Mouse (Mus musculus) spleen, adult 2 months (tissue): ENCODE results near the gene Podn. TPM values are rescaled to one million over a fixed set of nuclear protein-coding genes. Genes with fewer than 3 reads are reported as not detected.
"Not testable (repeated sequence)": the region's sequence is repeated elsewhere in the genome, so short reads cannot be mapped to it uniquely, and the experiment has no call there.

Experiments
- DNase-seq, 2 experiments: peaks; one replicate each; pipeline versions ENCODE4 v3.0.0 to v3.0.0-alpha.2; 2012 to 2021; ENCODE audit warnings: low spot score in 2 of 2, low read depth in 1 of 2
- H3K27ac ChIP-seq: fragments of 200-500 bp; 2 replicates; pipeline ENCODE4 v1.5.1; 2012; ENCODE audit warnings: low read length, inconsistent platforms; ENCODE audit not compliant: insufficient read depth
- H3K27me3 ChIP-seq: fragments of 200-500 bp; 2 replicates; pipeline ENCODE4 v1.6.1; 2012; ENCODE audit warnings: mild to moderate bottlenecking, moderate library complexity, low read length, inconsistent platforms; ENCODE audit not compliant: control insufficient read depth, insufficient read depth
- H3K36me3 ChIP-seq: fragments of 200-500 bp; 2 replicates; pipeline ENCODE4 v1.6.1; 2012; ENCODE audit warnings: mild to moderate bottlenecking, low read length, inconsistent platforms; ENCODE audit not compliant: control insufficient read depth, insufficient read depth
- H3K4me1 ChIP-seq: fragments of 200-500 bp; 2 replicates; pipeline ENCODE4 v1.6.1; 2011; ENCODE audit warnings: inconsistent platforms; ENCODE audit not compliant: control insufficient read depth, insufficient read depth, insufficient read length
- H3K4me3 ChIP-seq: fragments of 200-500 bp; 2 replicates; pipeline ENCODE4 v1.5.1; 2011; ENCODE audit warnings: mild to moderate bottlenecking, inconsistent platforms; ENCODE audit not compliant: insufficient read depth, insufficient read length; ENCODE audit errors: extremely low read depth
- CTCF ChIP-seq: fragments of 200-500 bp; IDR thresholded peaks from 2 replicates; pipeline ENCODE4 v1.5.1; 2011; ENCODE audit warnings: mild to moderate bottlenecking, inconsistent platforms; ENCODE audit not compliant: insufficient read depth, insufficient read length, insufficient replicate concordance; ENCODE audit errors: extremely low read depth
- POLR2A ChIP-seq: fragments of 200-500 bp; IDR thresholded peaks from 2 replicates; pipeline ENCODE4 v1.6.1; 2011; ENCODE audit warnings: low read depth, low read length, inconsistent platforms
- WGBS: fragments of 180-500 bp; shearing (Covaris S2); methylation state at CpG from one replicate; pipeline ENCODE4 v1.1.7; 2018; 5-methylcytosine and 5-hydroxymethylcytosine counted together
- polyA plus RNA-seq: library from polyadenylated mRNA; depleted of rRNA; stranded (reverse); fragments of >200 nt; gene quantifications from 2 replicates; pipeline ENCODE4 v1.2.3, GENCODE M21; 2012

The Podn gene
- polyA plus RNA-seq, 1 experiment = 8.0 TPM

DNA sequence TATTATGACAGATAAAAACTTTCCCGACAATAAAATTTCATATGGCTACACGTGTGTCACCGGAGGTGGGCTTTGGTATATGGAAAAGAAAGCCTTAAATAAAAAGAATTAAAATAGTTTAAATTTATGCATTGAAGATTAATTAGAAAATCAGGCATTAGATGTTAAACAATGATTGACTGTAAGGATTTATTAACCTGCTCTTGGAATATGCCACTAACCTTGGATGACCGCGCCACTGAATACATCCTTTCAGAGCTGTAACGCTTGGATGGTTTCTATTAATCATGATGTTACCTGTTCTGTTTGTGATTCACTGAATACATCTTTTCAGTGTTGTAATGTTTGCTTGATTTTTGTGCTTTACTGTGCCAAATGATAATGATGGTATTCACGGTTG lies 13.5 kb upstream of the Podn start:
- Histone ChIP-seq H3K27ac (no peak overlapping the region), H3K4me1 (no peaks in the 10 kb centered on the region), H3K36me3 (peaks cover 5% of the 10 kb centered on the region), H3K4me3 (no peak overlapping the region), H3K27me3 (no peaks in the 10 kb centered on the region)
- no peak for DNase-seq
- TF ChIP-seq POLR2A (no peak), CTCF (no peak)
- WGBS = 96% methylated on average over 7 of the region's 7 CpGs

DNA sequence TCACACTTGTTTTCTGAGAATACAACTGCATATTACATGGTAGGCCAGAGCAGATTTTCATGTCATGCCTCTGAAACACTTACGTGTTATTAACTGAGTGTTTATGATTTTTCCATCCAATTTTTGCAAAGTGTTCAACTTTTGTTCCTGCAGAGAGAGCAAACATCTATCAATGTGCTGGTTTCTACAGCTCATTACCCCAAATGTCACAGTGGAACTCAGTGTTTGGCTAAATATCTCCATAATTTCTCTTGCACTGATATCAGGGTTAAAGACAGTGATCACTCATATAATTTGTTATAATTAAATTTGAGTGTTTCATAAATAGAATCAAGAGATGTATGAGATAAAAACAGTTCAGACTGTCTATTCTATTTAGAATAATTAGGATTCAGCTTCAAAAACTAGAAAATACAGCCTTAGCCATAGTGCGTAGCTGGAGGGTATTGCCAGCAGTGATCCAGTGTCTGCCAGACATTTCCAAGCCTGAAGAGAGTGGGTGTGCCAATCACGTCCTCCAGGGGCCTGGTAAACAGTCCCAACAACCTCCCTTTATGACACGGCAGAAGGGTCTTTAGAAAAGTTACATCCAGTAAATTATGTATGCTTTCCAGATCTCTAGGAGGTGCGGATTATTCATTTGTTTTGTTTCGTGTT lies 3.4 kb downstream of the Podn start:
- Histone ChIP-seq H3K4me1 (no peaks in the 10 kb centered on the region), H3K36me3 (peaks cover 7% of the 10 kb centered on the region; the same call in 1 of the 2 replicates), H3K4me3 (no peak overlapping the region), H3K27me3 (no peaks in the 10 kb centered on the region), H3K27ac (no peak overlapping the region)
- DNase-seq = no peak
- TF ChIP-seq POLR2A (no peak), CTCF (no peak)
- 92% methylated on average over 6 of the region's 6 CpGs for WGBS

DNA sequence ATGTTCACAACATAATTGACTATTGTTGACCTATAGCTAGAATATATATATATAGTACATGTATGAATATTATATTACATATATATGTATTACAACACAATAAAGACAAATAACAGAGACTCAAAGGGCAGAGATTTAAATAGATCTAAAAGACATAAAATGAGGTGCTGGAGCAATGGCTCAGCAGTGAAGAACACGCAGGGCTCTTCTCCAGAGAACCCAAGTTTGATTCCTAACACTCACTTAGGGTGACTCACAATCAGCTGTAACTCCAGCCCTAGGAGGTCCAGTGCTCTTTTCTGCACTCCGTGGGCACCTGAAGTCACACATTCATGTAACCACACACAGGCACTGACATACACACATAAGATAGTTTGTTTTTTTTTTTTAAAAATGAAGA lies 12.3 kb downstream of the Podn start:
- no peak for DNase-seq
- no peak overlapping the region for H3K4me3 ChIP-seq
- no peaks in the 10 kb centered on the region for H3K27me3 ChIP-seq
- TF ChIP-seq POLR2A (no peak), CTCF (no peak)
- WGBS = 90% methylated on average over 2 of the region's 2 CpGs
- H3K36me3 ChIP-seq = peaks cover 1% of the 10 kb centered on the region; the same call in 1 of the 2 replicates
- H3K27ac ChIP-seq = no peak overlapping the region
- no peaks in the 10 kb centered on the region; the same call in 1 of the 2 replicates for H3K4me1 ChIP-seq

DNA sequence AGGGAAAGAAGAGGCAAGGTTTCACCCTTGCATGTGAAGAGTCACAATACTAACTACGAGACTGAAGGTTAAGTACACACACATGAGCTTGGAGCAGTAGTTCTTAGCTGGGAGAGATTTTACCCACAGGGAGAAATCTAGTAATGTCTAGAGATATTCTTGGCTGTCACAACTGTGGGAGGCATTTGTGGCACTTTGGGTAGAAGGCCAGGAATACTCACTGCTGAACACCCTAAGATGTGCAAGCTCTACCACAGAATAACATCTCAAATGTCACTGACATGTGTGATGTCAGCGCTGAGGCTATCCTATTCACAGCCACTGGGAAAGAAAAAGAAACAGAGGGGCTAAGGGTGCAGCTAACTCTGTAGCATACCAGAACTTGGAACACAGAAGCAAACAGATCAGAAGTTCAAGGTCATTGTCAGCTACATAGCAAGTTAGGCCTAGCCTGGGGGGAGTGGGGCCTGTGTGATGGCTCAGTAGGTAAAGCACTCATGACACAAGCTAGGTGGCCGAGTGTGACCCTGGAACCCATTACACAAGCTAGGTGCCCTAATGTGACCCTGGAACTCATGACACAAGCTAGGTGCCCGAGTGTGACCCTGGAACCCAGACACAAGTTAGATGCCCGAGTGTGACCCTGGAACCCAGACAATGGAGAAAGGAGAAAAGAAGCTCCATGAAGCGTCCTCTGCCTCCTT lies 13.1 kb downstream of the Podn start:
- WGBS = 87% methylated on average over 6 of the region's 6 CpGs
- TF ChIP-seq POLR2A (no peak), CTCF (no peak)
- DNase-seq = no peak
- Histone ChIP-seq H3K4me3 (no peak overlapping the region), H3K4me1 (no peaks in the 10 kb centered on the region; the same call in 1 of the 2 replicates), H3K27ac (no peak overlapping the region; the same call in 1 of the 2 replicates), H3K36me3 (peaks cover 1% of the 10 kb centered on the region; the same call in 1 of the 2 replicates), H3K27me3 (no peaks in the 10 kb centered on the region)

DNA sequence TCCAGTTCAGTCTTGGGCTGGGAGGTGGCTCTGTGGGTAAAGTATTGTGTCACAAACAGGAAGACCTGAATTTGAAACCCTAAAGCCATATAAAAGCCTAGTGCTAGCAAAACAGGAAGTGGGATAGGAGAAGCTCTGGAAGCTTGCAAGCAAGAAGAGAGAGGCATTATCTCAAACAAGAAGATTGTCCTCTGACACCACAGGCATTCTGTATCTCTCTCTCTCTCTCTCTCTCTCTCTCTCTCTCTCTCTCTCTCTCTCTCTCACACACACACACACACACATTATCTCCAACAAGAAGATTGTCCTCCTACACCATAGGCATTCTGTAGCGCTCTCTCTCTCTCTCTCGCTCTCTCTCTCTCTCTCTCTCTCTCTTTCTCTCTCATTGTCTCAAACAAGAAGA lies 13.8 kb downstream of the Podn start:
- 82% methylated on average over 2 of the region's 2 CpGs for WGBS
- TF ChIP-seq POLR2A (no peak), CTCF (no peak)
- Histone ChIP-seq H3K4me3 (no peak overlapping the region), H3K27me3 (no peaks in the 10 kb centered on the region), H3K36me3 (peaks cover 1% of the 10 kb centered on the region; the same call in 1 of the 2 replicates), H3K4me1 (no peaks in the 10 kb centered on the region; the same call in 1 of the 2 replicates), H3K27ac (no peak overlapping the region)
- peak in 1 of 2 experiments; percentile 8 for DNase-seq

DNA sequence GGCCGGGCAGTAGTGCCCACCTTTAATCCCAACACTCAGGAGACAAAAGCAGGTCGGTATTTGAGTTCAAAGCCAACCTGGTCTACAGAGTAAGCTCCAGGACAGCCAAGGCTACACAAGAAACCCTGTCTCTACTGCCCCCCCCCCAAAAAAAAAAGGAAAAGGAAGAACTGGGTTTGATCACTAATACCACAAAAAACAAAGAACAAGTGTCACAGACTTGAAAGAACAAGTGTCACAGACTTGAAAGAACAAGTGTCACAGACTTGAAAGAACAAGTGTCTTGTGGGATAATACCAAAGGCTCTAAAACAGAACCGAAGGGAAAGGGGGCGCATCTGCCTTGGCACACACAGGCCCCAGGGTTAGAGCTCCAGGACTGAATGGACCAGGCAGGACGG lies 15.4 kb downstream of the Podn start:
- Histone ChIP-seq H3K27ac (peak overlapping the region; percentile 61), H3K4me3 (no peak overlapping the region), H3K4me1 (no peaks in the 10 kb centered on the region; the same call in 1 of the 2 replicates), H3K27me3 (no peaks in the 10 kb centered on the region), H3K36me3 (no peaks in the 10 kb centered on the region)
- TF ChIP-seq CTCF = no peak
- TF ChIP-seq POLR2A = no peak
- peak in 1 of 2 experiments; percentile 4 for DNase-seq
- WGBS = 72% methylated on average over 5 of the region's 5 CpGs

DNA sequence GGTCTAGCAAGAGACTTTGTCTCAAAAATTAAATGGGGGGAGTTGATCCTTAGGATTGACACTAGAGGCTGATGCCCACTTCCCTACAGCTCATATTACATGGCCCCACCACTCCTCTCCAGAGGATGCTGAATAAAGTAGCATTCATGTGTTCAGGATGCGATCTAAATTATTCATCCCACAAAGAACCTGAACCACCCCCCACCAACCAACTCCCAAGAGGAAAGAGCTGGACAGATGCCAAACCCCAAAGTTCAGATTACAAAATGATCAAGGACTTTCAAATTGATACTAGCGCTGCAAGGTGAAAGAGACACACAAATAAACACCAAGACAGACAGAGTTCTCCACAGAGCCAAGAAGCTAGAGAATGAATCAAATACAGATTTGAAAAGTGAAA lies 16.5 kb downstream of the Podn start:
- Histone ChIP-seq H3K4me3 (no peak overlapping the region), H3K4me1 (no peaks in the 10 kb centered on the region; the same call in 1 of the 2 replicates), H3K36me3 (no peaks in the 10 kb centered on the region), H3K27me3 (no peaks in the 10 kb centered on the region), H3K27ac (no peak overlapping the region)
- no peak for DNase-seq
- WGBS = 76% methylated on average over 2 of the region's 2 CpGs
- no peak for TF ChIP-seq CTCF
- TF ChIP-seq POLR2A = no peak

DNA sequence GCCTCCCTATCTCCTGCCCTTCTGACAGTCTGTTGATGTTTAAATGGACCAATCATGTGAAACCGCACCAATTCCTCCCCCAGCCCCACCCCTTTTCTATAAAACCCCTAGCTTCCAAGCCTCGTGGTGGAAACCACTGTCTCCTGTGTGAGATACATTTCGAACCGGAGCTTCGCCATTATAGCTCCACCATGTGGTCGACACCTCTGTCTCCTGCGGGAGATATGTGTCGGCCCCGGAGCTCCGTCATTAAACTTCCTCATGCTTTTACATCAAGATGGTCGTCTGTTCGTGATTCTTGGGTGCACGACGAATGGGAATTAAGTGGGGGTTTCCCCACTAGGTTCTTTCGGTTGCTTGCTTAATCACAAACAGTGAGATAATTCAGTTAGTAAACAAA lies 17.1 kb downstream of the Podn start:
- H3K4me1 ChIP-seq, DNase-seq, H3K27ac ChIP-seq, H3K36me3 ChIP-seq, H3K4me3 ChIP-seq, H3K27me3 ChIP-seq: not testable (repeated sequence)
- 86% methylated on average over 15 of the region's 15 CpGs for WGBS
